Mouse (Mus musculus) ovary, adult 10 weeks (tissue): Measurements from ENCODE around the gene Amigo3. TPM values are rescaled to one million over a fixed set of nuclear protein-coding genes. Genes with fewer than 3 reads are reported as not detected.

Experiments used
- polyA plus RNA-seq: library from polyadenylated mRNA; stranded (reverse); fragments of 350-450 nt; fragmentation: Illumina TruSeq; extraction: RNeasy Lipid Tissue Mini Kit (QIAGEN cat#74804); gene quantifications from one replicate; pipeline ENCODE4 v1.2.3, GENCODE M21; 2014

The Amigo3 gene
- polyA plus RNA-seq, result not detected

GRCm38 (mm10) chr9:108052885-108053664 lies at the start of gene Amigo3:
TSS of gene Amigo3 (plus strand) at chr9:108053159.

GRCm38 (mm10) chr9:108049016-108049455 lies 3.9 kb upstream of the Amigo3 start, which contains the start of gene Gmppb:
TSS of gene Gmppb (plus strand) at chr9:108049242.

GRCm38 (mm10) chr9:108080168-108080567 lies 27.2 kb downstream of the Amigo3 start, which contains the start of gene Mst1:
TSS of gene Mst1 (plus strand) at chr9:108080436.

GRCm38 (mm10) chr9:108082988-108083431 lies 30.1 kb downstream of the Amigo3 start, which contains the start of gene Rnf123:
TSS of gene Rnf123 (minus strand) at chr9:108083346.

GRCm38 (mm10) chr9:108094184-108094941 lies 41.4 kb downstream of the Amigo3 start, which contains the start of gene Apeh:
TSS of gene Apeh (minus strand) at chr9:108094606.

Other genes with a start within 250 kb of the Amigo3 start
- 116 TPM for gene Rbm6, start 179.9 kb upstream of the Amigo3 start, polyA plus RNA-seq
- gene Mon1a, start 165.0 kb upstream of the Amigo3 start, polyA plus RNA-seq, result not detected
- gene Mst1r, start 146.3 kb upstream of the Amigo3 start, polyA plus RNA-seq, result 0.11 TPM
- gene Actl11, start 124.7 kb upstream of the Amigo3 start, polyA plus RNA-seq, result not detected
- not detected for gene Camkv, start 117.5 kb upstream of the Amigo3 start, polyA plus RNA-seq
- 0.97 TPM for gene Traip, start 103.0 kb upstream of the Amigo3 start, polyA plus RNA-seq
- gene Uba7, start 77.7 kb upstream of the Amigo3 start, polyA plus RNA-seq, result 1.1 TPM
- gene Gm20661, start 70.1 kb upstream of the Amigo3 start, polyA plus RNA-seq, result 0.91 TPM
- gene Inka1, start 67.3 kb upstream of the Amigo3 start, polyA plus RNA-seq, result not detected
- gene Cdhr4, start 60.7 kb upstream of the Amigo3 start, polyA plus RNA-seq, result 2.7 TPM
- gene Gm20662, start 56.8 kb upstream of the Amigo3 start, polyA plus RNA-seq, result not detected
- 40.0 TPM for gene Ip6k1, start 50.7 kb upstream of the Amigo3 start, polyA plus RNA-seq
- not detected for gene Gmppb, start 3.9 kb upstream of the Amigo3 start, polyA plus RNA-seq
- not detected for gene Mst1, start 27.3 kb downstream of the Amigo3 start, polyA plus RNA-seq
- gene Rnf123, start 30.2 kb downstream of the Amigo3 start, polyA plus RNA-seq, result 0.43 TPM
- 10.7 TPM for gene Apeh, start 41.4 kb downstream of the Amigo3 start, polyA plus RNA-seq
- gene Bsn, start 137.2 kb downstream of the Amigo3 start, polyA plus RNA-seq, result 0.09 TPM
- 136 TPM for gene Dag1, start 210.8 kb downstream of the Amigo3 start, polyA plus RNA-seq
- gene Nicn1, start 237.3 kb downstream of the Amigo3 start, polyA plus RNA-seq, result 21.4 TPM
- gene Amt, start 243.7 kb downstream of the Amigo3 start, polyA plus RNA-seq, result 0.88 TPM